Mouse (Mus musculus) hindbrain, embryonic 14.5 days (tissue): Measurements from ENCODE around the gene Triap1. TPM values are rescaled to one million over a fixed set of nuclear protein-coding genes. Genes with fewer than 3 reads are reported as not detected.

ENCODE experiments used
- ATAC-seq: fragments of 200-750 bp; cut with Nextera tagmentation; 2 replicates; pipeline ENCODE4 v1.8.0; 2017; ENCODE audit warnings: moderate number of reproducible peaks, mild to moderate bottlenecking, moderate TSS enrichment, moderate library complexity; ENCODE audit not compliant: low FRiP score
- DNase-seq: peaks from one replicate; pipeline ENCODE4 v3.0.0-alpha.2; 2015; ENCODE audit warnings: low spot score
- H3K27ac ChIP-seq: fragments of 300-500 bp; sonication (generic); 2 replicates; pipeline ENCODE4 v1.5.1; 2014; ENCODE audit warnings: mild to moderate bottlenecking, moderate library complexity
- H3K27me3 ChIP-seq: fragments of 300-500 bp; sonication (generic); 2 replicates; pipeline ENCODE4 v1.6.1; 2014; ENCODE audit warnings: mild to moderate bottlenecking, low read length, mixed read lengths; ENCODE audit not compliant: control insufficient read depth, insufficient read depth
- H3K36me3 ChIP-seq: fragments of 300-500 bp; sonication (generic); replicated peaks from 2 replicates; pipeline ENCODE4 v1.6.1; 2014; ENCODE audit not compliant: control insufficient read depth, insufficient read depth
- H3K4me1 ChIP-seq: fragments of 300-500 bp; sonication (generic); replicated peaks from 2 replicates; pipeline ENCODE4 v1.6.1; 2014; ENCODE audit warnings: antibody characterized with exemption, low read length, mixed read lengths; ENCODE audit not compliant: control insufficient read depth, insufficient read depth
- H3K4me2 ChIP-seq: fragments of 300-500 bp; sonication (generic); replicated peaks from 2 replicates; pipeline ENCODE4 v1.6.1; 2014; ENCODE audit warnings: mild to moderate bottlenecking, moderate library complexity
- H3K4me3 ChIP-seq: fragments of 300-500 bp; sonication (generic); replicated peaks from 2 replicates; pipeline ENCODE4 v1.5.1; 2014; ENCODE audit warnings: mild to moderate bottlenecking, low read length
- H3K9ac ChIP-seq: fragments of 300-500 bp; sonication (generic); 2 replicates; pipeline ENCODE4 v1.6.1; 2014
- H3K9me3 ChIP-seq: fragments of 300-500 bp; sonication (generic); 2 replicates; pipeline ENCODE4 v1.6.1; 2016; ENCODE audit warnings: low read length; ENCODE audit not compliant: control insufficient read depth
- WGBS: fragments of 180-500 bp; shearing (Covaris S2); extraction: QIAGEN DNeasy Blood & Tissue Kit; methylation state at CpG from one replicate; pipeline ENCODE4 v1.1.7; 2014; 5-methylcytosine and 5-hydroxymethylcytosine counted together
- polyA plus RNA-seq: library from polyadenylated mRNA; unstranded; fragments of >200 nt; fragmentation: Nextera tagmentation; extraction: Ambion mirVana; gene quantifications from 2 replicates; pipeline ENCODE4 v1.2.1, GENCODE M21; 2014

Gene Triap1
- polyA plus RNA-seq, 1 experiment from 2014 or later = 50.1 TPM

DNA sequence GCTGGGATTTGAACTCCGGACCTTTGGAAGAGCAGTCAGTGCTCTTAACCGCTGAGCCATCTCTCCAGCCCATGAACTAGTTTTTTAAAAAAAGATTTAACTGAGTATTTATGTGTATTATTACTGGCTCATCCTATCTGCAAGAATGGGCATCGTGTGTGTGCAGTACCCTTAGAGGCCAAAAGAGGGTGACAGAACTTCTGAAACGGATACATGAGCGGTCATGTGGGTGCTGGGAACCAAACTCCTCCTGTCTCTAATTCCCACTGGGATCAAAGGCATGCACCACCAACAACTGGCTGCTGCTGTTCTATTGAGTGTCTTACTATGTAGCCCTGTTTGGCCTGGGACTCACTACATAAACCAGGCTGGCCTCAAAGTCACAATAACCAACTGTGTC is 10.3 kb downstream of the Triap1 start:
- Histone ChIP-seq H3K9ac (no peak overlapping the region), H3K36me3 (peaks cover 3% of the 10 kb centered on the region), H3K27me3 (no peaks in the 10 kb centered on the region), H3K4me3 (no peak overlapping the region), H3K9me3 (no peaks in the 10 kb centered on the region), H3K4me2 (no peak overlapping the region), H3K27ac (no peak overlapping the region), H3K4me1 (peaks cover 18% of the 10 kb centered on the region)
- DNase-seq (no peak), ATAC-seq (no peak)
- WGBS = 75% methylated on average over 5 of the region's 5 CpGs

DNA sequence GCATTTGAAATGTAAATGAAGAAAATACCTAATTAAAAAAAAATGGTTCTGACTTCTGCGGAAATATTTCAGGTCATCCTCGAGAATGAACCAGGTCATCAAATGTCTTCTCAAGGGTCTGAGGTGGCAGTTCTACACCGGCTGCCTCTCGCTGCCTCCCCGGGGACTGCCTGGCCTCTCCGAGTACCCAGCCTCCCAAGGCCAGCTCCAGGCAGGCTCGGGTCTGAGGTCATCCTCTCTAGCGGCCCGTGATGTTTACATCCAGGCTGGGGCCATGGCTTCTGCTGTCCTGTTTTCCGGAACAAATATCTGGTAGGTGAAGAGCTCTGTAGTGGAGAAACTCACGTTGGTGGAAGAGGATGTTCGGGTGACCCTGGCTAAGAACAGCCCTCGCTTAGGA is 14.0 kb downstream of the Triap1 start:
- Histone ChIP-seq H3K27me3 (no peaks in the 10 kb centered on the region), H3K27ac (no peak overlapping the region), H3K4me3 (no peak overlapping the region), H3K9ac (no peak overlapping the region), H3K4me1 (no peaks in the 10 kb centered on the region), H3K36me3 (no peaks in the 10 kb centered on the region), H3K9me3 (no peaks in the 10 kb centered on the region), H3K4me2 (no peak overlapping the region)
- DNase-seq (no peak), ATAC-seq (no peak)
- WGBS = 67% methylated on average over 13 of the region's 13 CpGs

DNA sequence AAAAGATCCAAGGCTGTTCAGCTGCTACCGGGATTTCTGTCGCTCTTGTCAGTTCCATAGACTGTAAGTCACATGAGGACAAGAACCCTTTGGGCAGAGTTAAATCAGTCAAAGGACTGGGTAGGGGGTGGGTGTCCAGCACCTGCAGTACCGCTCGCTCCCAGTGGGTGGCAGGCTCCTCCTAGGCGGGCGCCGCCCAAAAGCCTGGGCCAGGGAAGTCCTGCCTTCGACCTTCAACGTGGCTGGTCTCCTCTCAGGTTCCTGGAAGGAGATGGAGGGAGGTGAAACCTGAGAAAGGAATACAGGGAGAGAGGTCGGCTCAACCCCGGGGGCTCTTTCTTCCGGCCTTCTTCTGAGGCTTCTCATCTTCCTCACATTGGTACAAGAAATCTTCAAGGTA is 17.8 kb downstream of the Triap1 start:
- Histone ChIP-seq H3K4me2 (no peak overlapping the region), H3K4me3 (no peak overlapping the region), H3K9ac (no peak overlapping the region), H3K4me1 (no peaks in the 10 kb centered on the region), H3K27me3 (no peaks in the 10 kb centered on the region), H3K9me3 (no peaks in the 10 kb centered on the region), H3K36me3 (no peaks in the 10 kb centered on the region), H3K27ac (no peak overlapping the region)
- DNase-seq = peak; percentile 81
- 9% methylated on average over 12 of the region's 12 CpGs for WGBS
- ATAC-seq = no peak

DNA sequence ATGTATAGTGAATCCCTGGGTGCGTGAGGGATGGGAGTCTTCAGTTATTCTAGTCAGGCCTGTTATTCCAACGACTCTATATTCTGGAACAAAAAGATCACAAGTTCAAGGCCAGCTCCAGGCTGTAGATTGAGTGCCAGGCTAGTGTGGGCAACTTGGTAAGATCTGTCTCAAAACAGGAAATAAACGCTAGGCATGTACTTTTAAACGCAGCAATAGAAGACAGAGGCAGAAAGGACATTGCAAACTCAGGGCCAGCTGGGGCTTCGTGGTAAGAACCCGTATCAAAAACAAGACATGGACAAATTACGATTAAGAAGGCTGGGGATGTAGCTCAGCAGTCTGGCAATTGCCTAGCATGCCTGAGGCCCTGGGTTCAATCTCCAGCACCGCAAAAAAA is 18.4 kb downstream of the Triap1 start:
- Histone ChIP-seq H3K27ac (no peak overlapping the region), H3K4me2 (no peak overlapping the region), H3K9me3 (no peaks in the 10 kb centered on the region), H3K9ac (no peak overlapping the region), H3K4me1 (no peaks in the 10 kb centered on the region), H3K36me3 (no peaks in the 10 kb centered on the region), H3K27me3 (no peaks in the 10 kb centered on the region), H3K4me3 (no peak overlapping the region)
- WGBS = 85% methylated on average over 8 of the region's 8 CpGs
- DNase-seq (no peak), ATAC-seq (no peak)

DNA sequence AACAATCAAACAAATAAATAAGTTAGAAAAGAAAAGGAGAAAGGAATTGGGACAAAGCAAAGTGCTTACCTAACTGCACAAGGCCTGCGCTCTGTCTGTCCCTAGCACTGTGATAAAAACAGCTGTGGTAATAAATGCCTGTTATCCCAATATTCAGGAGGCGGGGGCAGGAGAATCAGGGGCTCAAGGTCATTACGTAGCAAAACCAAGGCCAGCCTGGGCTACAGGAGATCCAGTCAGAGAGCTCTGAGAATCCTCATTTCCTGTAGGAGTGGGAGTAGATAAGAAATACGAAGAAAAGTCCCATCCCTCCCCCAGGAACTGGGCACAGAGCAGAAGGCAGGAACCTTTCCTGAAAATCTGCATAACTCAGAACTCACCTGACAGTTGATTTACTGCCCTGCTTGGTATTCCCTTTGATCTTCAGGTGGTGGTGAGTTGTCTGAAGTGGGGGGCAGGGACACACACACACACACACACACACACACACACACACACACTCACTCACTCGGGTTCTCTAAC is 18.9 kb downstream of the Triap1 start:
- Histone ChIP-seq H3K27me3 (no peaks in the 10 kb centered on the region), H3K4me2 (no peak overlapping the region), H3K9ac (no peak overlapping the region), H3K9me3 (no peaks in the 10 kb centered on the region), H3K4me1 (no peaks in the 10 kb centered on the region), H3K4me3 (no peak overlapping the region), H3K27ac (no peak overlapping the region), H3K36me3 (no peaks in the 10 kb centered on the region)
- 68% methylated on average over 5 of the region's 5 CpGs for WGBS
- no peak for ATAC-seq
- no peak for DNase-seq

DNA sequence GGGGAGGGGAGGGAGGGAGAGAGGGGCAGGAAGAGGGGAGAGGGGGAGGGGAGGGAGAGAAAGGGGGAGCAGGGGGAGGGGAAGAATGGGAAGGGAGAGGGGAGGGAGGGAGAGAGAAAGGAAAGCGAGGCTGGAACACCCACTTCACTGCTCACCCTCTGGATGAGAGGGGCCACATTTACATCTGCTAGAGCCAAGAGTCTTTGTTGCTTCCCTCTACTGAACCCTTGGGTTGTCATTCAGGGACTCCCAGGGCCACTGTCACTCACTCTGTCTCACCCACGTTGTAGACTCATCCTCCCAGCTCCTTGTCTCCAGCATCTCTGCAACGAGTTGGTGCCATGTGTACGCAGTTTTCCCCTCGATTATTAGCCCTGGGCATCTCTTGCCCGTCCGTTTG is 21.2 kb downstream of the Triap1 start:
- Histone ChIP-seq H3K27ac (no peak overlapping the region), H3K4me1 (no peaks in the 10 kb centered on the region), H3K4me3 (no peak overlapping the region), H3K4me2 (no peak overlapping the region), H3K27me3 (no peaks in the 10 kb centered on the region), H3K36me3 (no peaks in the 10 kb centered on the region), H3K9me3 (no peaks in the 10 kb centered on the region), H3K9ac (no peak overlapping the region)
- 20% methylated on average over 7 of the region's 7 CpGs for WGBS
- DNase-seq (no peak), ATAC-seq (no peak)

DNA sequence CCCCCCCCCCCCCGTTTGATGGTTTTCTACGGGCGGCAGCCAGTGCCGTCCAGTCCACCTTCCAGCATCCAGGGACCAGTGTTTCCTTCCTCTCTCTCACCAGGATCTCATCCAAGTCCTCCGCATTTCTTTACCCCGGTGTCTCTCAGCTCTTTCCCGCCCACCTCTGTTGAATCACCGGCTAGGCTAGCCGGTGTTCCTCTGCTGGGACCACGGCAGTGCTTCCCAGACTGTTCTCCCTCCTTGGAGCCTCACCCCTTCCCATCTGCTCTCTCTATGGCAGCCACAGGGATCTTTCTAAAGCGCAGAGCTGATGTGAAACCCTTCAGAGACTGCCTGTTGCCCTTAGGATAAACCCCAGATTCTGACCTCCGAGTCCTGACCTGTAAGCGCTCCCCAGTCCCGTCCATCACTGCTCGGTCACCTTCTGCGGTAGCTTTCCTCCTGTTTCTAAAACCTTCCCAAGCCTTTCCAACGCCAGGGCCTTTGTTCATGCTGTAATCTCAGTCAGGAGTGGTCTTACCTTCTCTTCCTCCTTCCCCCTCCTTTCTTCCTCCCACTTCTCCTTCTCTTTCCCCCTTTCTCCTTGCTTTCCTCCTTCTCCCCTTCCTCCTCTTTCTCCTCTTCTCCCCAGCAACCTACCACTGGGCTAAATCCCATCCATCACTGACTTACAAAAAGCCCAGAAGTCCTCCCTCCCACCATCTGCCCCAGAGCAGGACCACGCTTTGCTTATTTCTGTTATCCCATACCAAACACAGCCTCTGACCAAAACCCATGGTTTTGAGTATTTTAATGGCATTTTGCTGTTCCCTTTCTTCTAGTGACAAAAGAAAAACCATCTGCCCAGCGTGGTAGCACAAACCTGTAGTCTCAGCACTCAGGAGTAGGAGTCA is 22.0 kb downstream of the Triap1 start:
- H3K4me2 ChIP-seq = no peak overlapping the region
- H3K27me3 ChIP-seq = no peaks in the 10 kb centered on the region
- 0 out of 2 replicates have a peak overlapping the region, but pooled peaks have one; percentile 20 for H3K27ac ChIP-seq

DNA sequence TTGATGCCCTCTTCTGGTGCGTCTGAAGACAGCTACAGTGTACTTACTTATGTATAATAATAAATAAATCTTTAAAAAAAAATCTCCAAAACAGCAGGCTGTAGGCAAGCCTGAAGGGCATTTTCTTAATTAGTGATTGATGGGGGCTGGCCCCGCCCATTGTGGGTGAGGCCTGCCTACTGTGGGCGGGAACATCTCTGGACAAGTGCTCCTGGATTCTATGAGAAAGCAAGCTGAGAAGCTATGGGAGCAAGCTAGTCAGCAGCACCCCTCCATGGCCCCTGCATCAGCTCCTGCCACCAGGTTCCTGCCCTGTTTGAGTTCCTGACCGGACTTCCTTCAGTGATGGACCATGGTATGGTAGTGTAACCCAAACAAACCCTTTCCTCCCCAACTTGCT is 23.8 kb downstream of the Triap1 start:
- ATAC-seq (no peak), DNase-seq (no peak)
- Histone ChIP-seq H3K27ac (no peak overlapping the region), H3K4me1 (no peaks in the 10 kb centered on the region), H3K27me3 (no peaks in the 10 kb centered on the region), H3K36me3 (no peaks in the 10 kb centered on the region), H3K4me3 (no peak overlapping the region), H3K9ac (no peak overlapping the region), H3K9me3 (no peaks in the 10 kb centered on the region), H3K4me2 (no peak overlapping the region)
- 92% methylated on average over 4 of the region's 4 CpGs for WGBS

More for the DNA sequence above, 22.0 kb downstream of the Triap1 start:
- 12% methylated on average over 19 of the region's 19 CpGs for WGBS
- H3K9me3 ChIP-seq = no peaks in the 10 kb centered on the region
- H3K36me3 ChIP-seq = no peaks in the 10 kb centered on the region
- DNase-seq = no peak
- ATAC-seq = no peak
- no peak overlapping the region for H3K4me3 ChIP-seq
- H3K4me1 ChIP-seq = no peaks in the 10 kb centered on the region
- H3K9ac ChIP-seq = no peak overlapping the region

DNA sequence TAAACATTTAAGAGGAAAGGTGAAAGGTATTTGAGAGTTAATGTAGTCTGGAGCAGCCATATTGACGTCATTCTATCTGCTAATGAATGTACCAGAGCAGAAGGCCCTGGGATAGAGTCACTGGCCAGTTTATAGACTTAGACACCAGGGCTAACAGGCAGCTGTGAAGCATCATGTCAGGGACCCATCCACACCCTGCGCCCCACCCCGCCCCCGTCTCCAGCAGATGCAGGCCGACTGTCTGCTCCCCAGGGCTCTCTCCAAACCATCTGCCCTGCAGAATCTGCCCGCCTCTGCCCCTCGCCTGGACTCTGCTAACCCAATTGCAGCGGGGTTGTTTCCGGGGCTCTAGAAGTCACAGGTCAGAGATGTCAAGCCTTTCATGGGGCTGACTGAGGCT is 30.7 kb downstream of the Triap1 start:
- H3K9me3 ChIP-seq = no peaks in the 10 kb centered on the region
- 20% methylated on average over 9 of the region's 9 CpGs for WGBS
- no peak overlapping the region for H3K9ac ChIP-seq
- DNase-seq (no peak), ATAC-seq (no peak)
- H3K36me3 ChIP-seq = no peaks in the 10 kb centered on the region
- no peak overlapping the region for H3K4me3 ChIP-seq
- no peak overlapping the region for H3K4me2 ChIP-seq
- H3K4me1 ChIP-seq = peaks cover 6% of the 10 kb centered on the region; the same call in 1 of the 2 replicates
- no peak overlapping the region for H3K27ac ChIP-seq
- no peaks in the 10 kb centered on the region for H3K27me3 ChIP-seq
